Mouse (Mus musculus): Measurements from ENCODE around the gene Kmt2b.
A peak's percentile ranks its signal among the peaks of the same experiment; 100 is the strongest.

The Kmt2b gene

GRCm38 (mm10) chr7:30599933-30600353 is 11.4 kb upstream of the Kmt2b start:
- peak; percentile 95 for DNase-seq

- no peak for DNase-seq
Observed at GRCm38 (mm10) chr7:30598786-30599185, 10.3 kb upstream of the Kmt2b start, which contains the start of gene Zbtb32. TSS of gene Zbtb32 (minus strand) at chr7:30598909.

GRCm38 (mm10) chr7:30596811-30597210 is 8.3 kb upstream of the Kmt2b start:
- peak; percentile 48 for DNase-seq

- DNase-seq, result no peak
Observed at GRCm38 (mm10) chr7:30596093-30596492, 7.6 kb upstream of the Kmt2b start.

GRCm38 (mm10) chr7:30594510-30595024 is 6.0 kb upstream of the Kmt2b start:
- DNase-seq, result no peak

- DNase-seq, result no peak
Observed at GRCm38 (mm10) chr7:30593579-30594509, 5.3 kb upstream of the Kmt2b start.

GRCm38 (mm10) chr7:30592772-30593423 is 4.4 kb upstream of the Kmt2b start:
- no peak for DNase-seq

- no peak for DNase-seq
Observed at GRCm38 (mm10) chr7:30591605-30591951, 3.1 kb upstream of the Kmt2b start.

- no peak for DNase-seq
Observed at GRCm38 (mm10) chr7:30590927-30591604, 2.5 kb upstream of the Kmt2b start.

- peak; percentile 92 for DNase-seq
Observed at GRCm38 (mm10) chr7:30589435-30590301, 1.1 kb upstream of the Kmt2b start.

- DNase-seq, result peak; percentile 37
Observed at GRCm38 (mm10) chr7:30587842-30588667, 471 bp downstream of the Kmt2b start.

- DNase-seq, result no peak
Observed at GRCm38 (mm10) chr7:30586455-30587020, 2.0 kb downstream of the Kmt2b start.

GRCm38 (mm10) chr7:30585170-30585569 is 3.4 kb downstream of the Kmt2b start:
- DNase-seq, result no peak

GRCm38 (mm10) chr7:30584339-30584738 is 4.2 kb downstream of the Kmt2b start:
- DNase-seq, result no peak

GRCm38 (mm10) chr7:30581547-30581946 is 7.0 kb downstream of the Kmt2b start:
- DNase-seq, result no peak

- DNase-seq, result no peak
Observed at GRCm38 (mm10) chr7:30579950-30580349, 8.6 kb downstream of the Kmt2b start.

GRCm38 (mm10) chr7:30572969-30573368 is 15.6 kb downstream of the Kmt2b start:
- DNase-seq, result no peak

GRCm38 (mm10) chr7:30572389-30572788 is 16.1 kb downstream of the Kmt2b start:
- no peak for DNase-seq

GRCm38 (mm10) chr7:30567555-30567954 is 21.0 kb downstream of the Kmt2b start:
- DNase-seq, result no peak

GRCm38 (mm10) chr7:30566033-30566432 is 22.5 kb downstream of the Kmt2b start:
- no peak for DNase-seq

Data from lung, postnatal 14 days (tissue).